Mouse (Mus musculus) embryonic fibroblast, embryonic 13.5 days (primary cell): ENCODE data around the gene Fat1.

Experiments
- CTCF ChIP-seq: IDR thresholded peaks from 2 replicates; pipeline ENCODE4 v1.5.1; 2011; ENCODE audit warnings: mild to moderate bottlenecking, control low read depth, low read length, moderate library complexity, borderline replicate concordance; ENCODE audit not compliant: insufficient read depth
- POLR2A ChIP-seq: IDR thresholded peaks from 2 replicates; pipeline ENCODE4 v1.6.1; 2011; ENCODE audit warnings: low read depth, mild to moderate bottlenecking, control low read depth, low read length, moderate library complexity

DNA sequence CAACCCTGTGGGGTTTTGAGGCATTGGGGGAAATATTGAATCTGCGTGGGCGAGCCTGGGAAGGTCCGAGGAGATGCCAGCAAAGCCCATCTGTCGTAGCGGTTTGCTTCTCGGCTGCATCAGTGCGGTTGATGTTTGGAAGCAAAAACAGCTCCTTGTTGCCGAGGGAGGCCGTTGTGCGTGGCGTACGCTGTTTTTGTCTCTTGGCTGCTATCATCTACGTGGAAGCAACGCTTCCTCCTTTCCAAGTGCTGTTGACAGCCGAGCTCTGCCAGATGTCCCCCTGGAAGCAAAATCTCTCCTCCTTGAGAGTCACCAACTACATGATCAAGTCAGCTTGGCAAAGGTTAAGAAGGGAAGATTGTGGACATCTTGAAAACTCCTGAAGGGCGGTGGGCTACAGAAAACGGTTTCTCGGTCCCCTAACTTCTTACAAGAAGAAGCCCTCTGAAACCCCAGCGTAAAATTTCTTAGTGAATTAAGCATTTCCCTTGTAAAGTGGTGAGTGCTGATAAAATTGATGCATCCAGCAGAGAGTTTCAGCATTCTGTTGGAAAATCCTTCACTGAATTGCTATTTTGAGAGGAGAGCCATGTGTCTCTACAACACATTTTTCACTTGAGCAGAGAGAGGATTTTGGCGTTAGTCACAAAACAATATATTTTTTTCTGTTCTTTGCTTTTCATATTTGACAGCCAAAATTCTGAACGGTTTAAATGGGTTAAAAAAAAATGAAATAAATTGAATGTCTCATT, 86.8 kb downstream of the Fat1 start:
- TF ChIP-seq POLR2A (no peak), CTCF (no peak)
